Mouse (Mus musculus): Measurements from ENCODE around the gene Sbf2. TPM values are rescaled to one million over a fixed set of nuclear protein-coding genes. Genes with fewer than 3 reads are reported as not detected.

Gene Sbf2
- 32.1 and 36.7 TPM in 2 replicates for polyA plus RNA-seq (2015; fragmentation: Nextera tagmentation; extraction: Ambion mirVana)

GRCm38 (mm10) chr7:110614133-110615063, at the start of gene Sbf2:
Gene Sbf2 (minus strand): TSS chr7:110614922.
- ATAC-seq (ENCODE audit: low FRiP score, low TSS enrichment): peak; percentile 97

GRCm38 (mm10) chr7:110658378-110658928, 43.7 kb upstream of the Sbf2 start:
- H3K4me1 ChIP-seq (ENCODE audit: insufficient read depth, low read length): no peaks in the 10 kb centered on the region
- no peak overlapping the region for H3K4me3 ChIP-seq (ENCODE audit: low read length)
- H3K9me3 ChIP-seq (ENCODE audit: low read length): no peaks in the 10 kb centered on the region
- no peak overlapping the region for H3K9ac ChIP-seq (replicated peaks; ENCODE audit: low read length)
- WGBS: 47% methylated on average over 3 of the region's 3 CpGs
- ATAC-seq (ENCODE audit: low FRiP score, low TSS enrichment): no peak
- no peak overlapping the region for H3K4me2 ChIP-seq (replicated peaks; ENCODE audit: low read depth, low read length)
- no peak overlapping the region for H3K27ac ChIP-seq (ENCODE audit: low read length)
- H3K36me3 ChIP-seq (ENCODE audit: insufficient read depth, low read length): no peaks in the 10 kb centered on the region
- no peaks in the 10 kb centered on the region for H3K27me3 ChIP-seq (ENCODE audit: insufficient read depth, low read length)

More at GRCm38 (mm10) chr7:110614133-110615063, at the start of gene Sbf2:
- Histone ChIP-seq H3K4me2 (replicated peaks; ENCODE audit: low read depth, low read length) (peak within 1 kb of the TSS; percentile 86), H3K27me3 (ENCODE audit: insufficient read depth, low read length) (no peaks in the 10 kb centered on the region), H3K36me3 (ENCODE audit: insufficient read depth, low read length) (no peaks in the 10 kb centered on the region), H3K27ac (ENCODE audit: low read length) (peak within 1 kb of the TSS; percentile 99), H3K4me1 (ENCODE audit: insufficient read depth, low read length) (peaks cover 15% of the 10 kb centered on the region), H3K9ac (replicated peaks; ENCODE audit: low read length) (peak within 1 kb of the TSS; percentile 96), H3K9me3 (ENCODE audit: low read length) (no peaks in the 10 kb centered on the region), H3K4me3 (ENCODE audit: low read length) (peak within 1 kb of the TSS; percentile 83)
- under 1% methylated on average over 85 of the region's 127 CpGs for WGBS

- H3K4me1 ChIP-seq (ENCODE audit: insufficient read depth, low read length): no peaks in the 10 kb centered on the region
- WGBS: 55% methylated on average over 6 of the region's 6 CpGs
- no peak overlapping the region for H3K27ac ChIP-seq (ENCODE audit: low read length)
- no peak overlapping the region for H3K4me2 ChIP-seq (replicated peaks; ENCODE audit: low read depth, low read length)
- H3K9ac ChIP-seq (replicated peaks; ENCODE audit: low read length): no peak overlapping the region
- H3K9me3 ChIP-seq (ENCODE audit: low read length): no peaks in the 10 kb centered on the region
- no peaks in the 10 kb centered on the region for H3K27me3 ChIP-seq (ENCODE audit: insufficient read depth, low read length)
- H3K36me3 ChIP-seq (ENCODE audit: insufficient read depth, low read length): no peaks in the 10 kb centered on the region
- H3K4me3 ChIP-seq (ENCODE audit: low read length): no peak overlapping the region
- ATAC-seq (ENCODE audit: low FRiP score, low TSS enrichment): no peak
These were observed 41.2 kb upstream of the Sbf2 start for GRCm38 (mm10) chr7:110655966-110656365.

DNA sequence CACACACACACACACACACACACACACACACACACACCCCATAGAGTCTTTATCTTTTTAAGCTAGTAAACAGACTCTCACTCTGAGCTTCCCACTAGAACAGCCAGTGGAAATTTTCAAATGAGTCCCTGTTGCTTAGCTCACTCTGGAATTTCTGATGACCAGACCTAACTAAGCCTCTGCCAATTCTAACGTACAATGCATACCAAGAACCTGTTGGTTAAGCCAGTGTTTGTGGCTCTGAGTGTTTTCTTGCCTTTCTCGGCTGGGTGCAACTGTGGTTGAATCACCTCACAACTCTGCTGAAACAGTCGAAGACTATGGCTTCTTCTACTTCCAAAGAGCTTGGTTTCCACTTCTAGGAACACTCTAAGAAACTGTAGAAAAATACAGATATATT, 40.5 kb upstream of the Sbf2 start:
- H3K27me3 ChIP-seq (ENCODE audit: insufficient read depth, low read length): no peaks in the 10 kb centered on the region
- WGBS: 78% methylated on average over 3 of the region's 3 CpGs
- H3K27ac ChIP-seq (ENCODE audit: low read length): no peak overlapping the region
- H3K4me1 ChIP-seq (ENCODE audit: insufficient read depth, low read length): no peaks in the 10 kb centered on the region
- H3K36me3 ChIP-seq (ENCODE audit: insufficient read depth, low read length): no peaks in the 10 kb centered on the region
- H3K9me3 ChIP-seq (ENCODE audit: low read length): no peaks in the 10 kb centered on the region
- ATAC-seq (ENCODE audit: low FRiP score, low TSS enrichment): no peak
- H3K4me3 ChIP-seq (ENCODE audit: low read length): no peak overlapping the region
- H3K9ac ChIP-seq (replicated peaks; ENCODE audit: low read length): no peak overlapping the region
- no peak overlapping the region for H3K4me2 ChIP-seq (replicated peaks; ENCODE audit: low read depth, low read length)

- no peaks in the 10 kb centered on the region for H3K36me3 ChIP-seq (ENCODE audit: insufficient read depth, low read length)
- H3K4me2 ChIP-seq (replicated peaks; ENCODE audit: low read depth, low read length): no peak overlapping the region
- H3K9ac ChIP-seq (replicated peaks; ENCODE audit: low read length): no peak overlapping the region
- H3K4me1 ChIP-seq (ENCODE audit: insufficient read depth, low read length): peaks cover 16% of the 10 kb centered on the region
- no peaks in the 10 kb centered on the region for H3K27me3 ChIP-seq (ENCODE audit: insufficient read depth, low read length)
- no peak overlapping the region for H3K4me3 ChIP-seq (ENCODE audit: low read length)
- 63% methylated on average over 6 of the region's 6 CpGs for WGBS
- H3K27ac ChIP-seq (ENCODE audit: low read length): peak overlapping the region; percentile 20; the same call in 1 of the 2 replicates
- ATAC-seq (ENCODE audit: low FRiP score, low TSS enrichment): no peak
- peaks cover 5% of the 10 kb centered on the region; the same call in 1 of the 2 replicates for H3K9me3 ChIP-seq (ENCODE audit: low read length)
These were observed 36.4 kb upstream of the Sbf2 start for GRCm38 (mm10) chr7:110651091-110651490.

DNA sequence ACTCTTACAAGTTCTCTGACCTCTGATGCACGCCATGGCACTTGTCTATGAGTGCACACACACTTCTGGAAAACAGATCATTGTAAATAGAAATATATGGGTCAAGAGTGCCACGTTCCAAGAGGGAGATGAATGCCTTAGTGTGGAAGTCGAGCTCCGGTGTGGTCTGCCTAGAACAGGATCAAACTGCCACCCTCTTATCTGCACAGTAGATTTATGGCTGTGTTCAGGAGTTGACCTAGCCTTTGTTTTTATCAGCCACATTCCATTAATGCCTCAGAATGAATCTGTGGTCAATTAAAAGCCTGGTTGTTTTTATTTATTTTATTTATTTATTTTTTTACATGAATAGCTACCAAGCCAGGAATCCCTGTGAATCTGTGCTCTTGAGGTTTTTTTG, 35.8 kb upstream of the Sbf2 start:
- Histone ChIP-seq H3K9me3 (ENCODE audit: low read length) (peaks cover 5% of the 10 kb centered on the region; the same call in 1 of the 2 replicates), H3K9ac (replicated peaks; ENCODE audit: low read length) (no peak overlapping the region), H3K36me3 (ENCODE audit: insufficient read depth, low read length) (no peaks in the 10 kb centered on the region), H3K27ac (ENCODE audit: low read length) (peak overlapping the region; percentile 27), H3K4me2 (replicated peaks; ENCODE audit: low read depth, low read length) (no peak overlapping the region), H3K4me1 (ENCODE audit: insufficient read depth, low read length) (peaks cover 16% of the 10 kb centered on the region), H3K27me3 (ENCODE audit: insufficient read depth, low read length) (no peaks in the 10 kb centered on the region), H3K4me3 (ENCODE audit: low read length) (no peak overlapping the region)
- ATAC-seq (ENCODE audit: low FRiP score, low TSS enrichment): peak; percentile 49; the same call in 1 of the 2 replicates
- 26% methylated on average over 4 of the region's 4 CpGs for WGBS

GRCm38 (mm10) chr7:110649133-110649987, 34.6 kb upstream of the Sbf2 start:
- ATAC-seq (ENCODE audit: low FRiP score, low TSS enrichment): no peak
- Histone ChIP-seq H3K36me3 (ENCODE audit: insufficient read depth, low read length) (no peaks in the 10 kb centered on the region), H3K27ac (ENCODE audit: low read length) (peak overlapping the region; percentile 78), H3K9me3 (ENCODE audit: low read length) (peaks cover 5% of the 10 kb centered on the region; the same call in 1 of the 2 replicates), H3K4me2 (replicated peaks; ENCODE audit: low read depth, low read length) (no peak overlapping the region), H3K27me3 (ENCODE audit: insufficient read depth, low read length) (no peaks in the 10 kb centered on the region), H3K4me3 (ENCODE audit: low read length) (no peak overlapping the region), H3K9ac (replicated peaks; ENCODE audit: low read length) (no peak overlapping the region), H3K4me1 (ENCODE audit: insufficient read depth, low read length) (peaks cover 16% of the 10 kb centered on the region)
- WGBS: 83% methylated on average over 6 of the region's 6 CpGs

DNA sequence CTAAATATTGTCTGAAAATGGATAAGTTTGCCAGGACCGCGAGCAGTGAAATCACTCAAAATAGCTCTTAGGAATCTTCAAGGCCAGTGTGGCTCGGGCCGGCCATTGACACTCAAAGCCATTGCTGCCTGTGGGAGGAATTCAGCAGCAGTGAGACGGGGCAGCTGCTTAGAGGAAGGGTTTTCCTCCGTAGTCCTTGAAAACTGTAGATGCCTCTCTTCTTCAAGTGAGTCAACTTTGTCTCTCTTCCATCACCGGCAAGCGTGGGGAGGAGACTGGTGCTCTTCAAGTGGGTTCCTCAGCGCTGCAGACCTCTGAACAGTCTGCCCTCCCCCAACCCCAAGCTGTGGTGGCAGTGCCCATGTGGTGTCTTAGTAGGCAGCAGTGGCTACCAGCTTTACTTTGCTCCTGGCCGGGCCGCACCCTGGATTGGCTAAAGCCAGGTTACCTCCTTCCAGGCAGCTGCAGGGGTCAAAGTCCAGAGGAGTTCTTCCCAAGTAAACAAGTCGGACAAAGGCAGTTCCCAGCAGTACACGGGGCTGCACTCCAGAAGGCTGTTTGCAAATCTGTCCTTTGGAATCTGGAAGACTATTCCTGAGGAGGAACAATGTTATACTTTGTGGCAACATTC, 33.8 kb upstream of the Sbf2 start:
- Histone ChIP-seq H3K27ac (ENCODE audit: low read length) (peak overlapping the region; percentile 78), H3K36me3 (ENCODE audit: insufficient read depth, low read length) (no peaks in the 10 kb centered on the region), H3K4me3 (ENCODE audit: low read length) (no peak overlapping the region), H3K27me3 (ENCODE audit: insufficient read depth, low read length) (no peaks in the 10 kb centered on the region), H3K4me2 (replicated peaks; ENCODE audit: low read depth, low read length) (no peak overlapping the region), H3K9me3 (ENCODE audit: low read length) (peaks cover 5% of the 10 kb centered on the region; the same call in 1 of the 2 replicates), H3K4me1 (ENCODE audit: insufficient read depth, low read length) (peaks cover 16% of the 10 kb centered on the region), H3K9ac (replicated peaks; ENCODE audit: low read length) (no peak overlapping the region)
- ATAC-seq (ENCODE audit: low FRiP score, low TSS enrichment): peak; percentile 23
- 58% methylated on average over 13 of the region's 13 CpGs for WGBS
